Mouse (Mus musculus) limb, embryonic 12.5 days (tissue): ENCODE data around the gene Gm49673. TPM values are rescaled to one million over a fixed set of nuclear protein-coding genes. Genes with fewer than 3 reads are reported as not detected.
"Not testable (repeated sequence)": the region's sequence is repeated elsewhere in the genome, so short reads cannot be mapped to it uniquely, and the experiment has no call there.

ENCODE experiments used
- ATAC-seq: fragments of 200-750 bp; cut with Nextera tagmentation; 2 replicates; pipeline ENCODE4 v1.8.0; 2017; ENCODE audit warnings: low read depth, moderate TSS enrichment; ENCODE audit not compliant: insufficient number of reproducible peaks, insufficient read depth, low FRiP score, low TSS enrichment
- H3K27ac ChIP-seq: fragments of 300-500 bp; sonication (generic); 2 replicates; pipeline ENCODE4 v1.5.1; 2016; ENCODE audit warnings: mild to moderate bottlenecking, moderate library complexity
- H3K27me3 ChIP-seq: fragments of 300-500 bp; sonication (generic); 2 replicates; pipeline ENCODE4 v1.6.1; 2016; ENCODE audit warnings: mild to moderate bottlenecking, moderate library complexity
- H3K36me3 ChIP-seq: fragments of 300-500 bp; sonication (generic); 2 replicates; pipeline ENCODE4 v1.6.1; 2016; ENCODE audit warnings: mild to moderate bottlenecking, moderate library complexity
- H3K4me1 ChIP-seq: fragments of 300-500 bp; sonication (generic); replicated peaks from 2 replicates; pipeline ENCODE4 v1.6.1; 2016
- H3K4me2 ChIP-seq: fragments of 300-500 bp; sonication (generic); 2 replicates; pipeline ENCODE4 v1.6.1; 2016; ENCODE audit warnings: mild to moderate bottlenecking, moderate library complexity
- H3K4me3 ChIP-seq: fragments of 300-500 bp; sonication (generic); replicated peaks from 2 replicates; pipeline ENCODE4 v1.5.1; 2016; ENCODE audit warnings: mild to moderate bottlenecking
- H3K9ac ChIP-seq: fragments of 300-500 bp; sonication (generic); replicated peaks from 2 replicates; pipeline ENCODE4 v1.6.1; 2016; ENCODE audit warnings: mild to moderate bottlenecking, moderate library complexity
- H3K9me3 ChIP-seq: fragments of 300-500 bp; sonication (generic); 2 replicates; pipeline ENCODE4 v1.6.1; 2016; ENCODE audit warnings: mild to moderate bottlenecking, moderate library complexity
- WGBS: fragments of 180-500 bp; shearing (Covaris S2); methylation state at CpG from one replicate; pipeline ENCODE4 v1.1.7; 2016; 5-methylcytosine and 5-hydroxymethylcytosine counted together
- polyA plus RNA-seq: library from polyadenylated mRNA; unstranded; fragments of >200 nt; fragmentation: Nextera tagmentation; extraction: Ambion mirVana; gene quantifications from 2 replicates; pipeline ENCODE4 v1.2.1, GENCODE M21; 2016

Gene Gm49673
- polyA plus RNA-seq, 1 experiment from 2014 or later, result not detected

GRCm38 (mm10) chr17:8165608-8165945, 18.0 kb upstream of the Gm49673 start:
- H3K27me3 ChIP-seq, H3K9me3 ChIP-seq, H3K4me1 ChIP-seq, ATAC-seq: not testable (repeated sequence)
- Histone ChIP-seq H3K4me3 (peak overlapping the region; percentile 51), H3K27ac (0 out of 2 replicates have a peak overlapping the region, but pooled peaks have one; percentile 56), H3K36me3 (peaks cover 17% of the 10 kb centered on the region), H3K4me2 (peak overlapping the region; percentile 50), H3K9ac (peak overlapping the region; percentile 52; the same call in 1 of the 2 replicates)
- WGBS, result under 1% methylated on average over 38 of the region's 42 CpGs

- peak within 1 kb of the TSS; percentile 51 for H3K4me3 ChIP-seq
- peaks cover 11% of the 10 kb centered on the region for H3K36me3 ChIP-seq
- 0 out of 2 replicates have a peak within 1 kb of the TSS, but pooled peaks have one; percentile 56 for H3K27ac ChIP-seq
- not testable (repeated sequence) for H3K9me3 ChIP-seq, H3K4me1 ChIP-seq, H3K27me3 ChIP-seq
- ATAC-seq, result peak; percentile 97
- peak within 1 kb of the TSS; percentile 52; the same call in 1 of the 2 replicates for H3K9ac ChIP-seq
- 1% methylated on average over 22 of the region's 55 CpGs for WGBS
- H3K4me2 ChIP-seq, result peak within 1 kb of the TSS; percentile 50
Measured at GRCm38 (mm10) chr17:8164701-8165607, 17.4 kb upstream of the Gm49673 start, which contains the start of gene Fgfr1op. Fgfr1op (plus strand) TSS chr17:8165501.

- H3K4me3 ChIP-seq, ATAC-seq, H3K9ac ChIP-seq, H3K36me3 ChIP-seq, H3K27ac ChIP-seq, H3K9me3 ChIP-seq, H3K4me2 ChIP-seq, H3K27me3 ChIP-seq, H3K4me1 ChIP-seq: not testable (repeated sequence)
- 49% methylated on average over 3 of the region's 3 CpGs for WGBS
Measured at GRCm38 (mm10) chr17:8160969-8161368, 13.4 kb upstream of the Gm49673 start.

GRCm38 (mm10) chr17:8158627-8159026, 11.0 kb upstream of the Gm49673 start:
- H3K9ac ChIP-seq, H3K4me3 ChIP-seq, H3K27me3 ChIP-seq, H3K9me3 ChIP-seq, H3K4me2 ChIP-seq, H3K4me1 ChIP-seq, H3K27ac ChIP-seq, ATAC-seq, H3K36me3 ChIP-seq: not testable (repeated sequence)
- no CpG with 5 or more reads among the region's 1 CpGs for WGBS

DNA sequence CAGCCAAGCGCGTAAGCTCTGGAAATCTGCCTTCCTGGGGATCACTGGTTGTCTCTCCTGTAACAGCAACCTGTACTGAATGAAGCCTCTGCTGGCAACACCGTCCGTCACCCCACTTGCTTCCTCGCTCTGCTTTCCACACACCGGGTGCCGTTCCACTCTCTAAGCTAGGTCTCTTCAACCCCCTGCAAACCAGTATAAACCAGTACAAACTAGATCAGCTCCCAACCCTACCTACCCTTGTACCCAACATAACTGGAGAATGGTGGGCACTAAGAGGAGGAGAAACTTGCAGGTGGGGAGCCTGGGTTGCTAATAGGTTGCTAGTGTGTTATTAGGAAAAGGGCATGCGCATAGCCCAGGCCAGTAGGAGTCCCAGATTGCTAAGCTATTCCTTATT, 8.4 kb upstream of the Gm49673 start:
- not testable (repeated sequence) for H3K27me3 ChIP-seq, H3K9ac ChIP-seq, H3K36me3 ChIP-seq, H3K9me3 ChIP-seq, H3K4me2 ChIP-seq, H3K4me3 ChIP-seq, H3K27ac ChIP-seq, ATAC-seq, H3K4me1 ChIP-seq
- 100% methylated on average over 1 of the region's 8 CpGs for WGBS

GRCm38 (mm10) chr17:8155010-8155409, 7.4 kb upstream of the Gm49673 start:
- not testable (repeated sequence) for H3K27ac ChIP-seq

GRCm38 (mm10) chr17:8146931-8147330, 657 bp downstream of the Gm49673 start:
- peak overlapping the region; percentile 63; the same call in 1 of the 2 replicates for H3K9ac ChIP-seq
- H3K27ac ChIP-seq, H3K9me3 ChIP-seq: not testable (repeated sequence)

More at GRCm38 (mm10) chr17:8155010-8155409, 7.4 kb upstream of the Gm49673 start:
- H3K9me3 ChIP-seq, H3K36me3 ChIP-seq, H3K9ac ChIP-seq, ATAC-seq, H3K4me2 ChIP-seq, H3K4me3 ChIP-seq, H3K27me3 ChIP-seq, H3K4me1 ChIP-seq: not testable (repeated sequence)
- WGBS, result 78% methylated on average over 7 of the region's 7 CpGs

DNA sequence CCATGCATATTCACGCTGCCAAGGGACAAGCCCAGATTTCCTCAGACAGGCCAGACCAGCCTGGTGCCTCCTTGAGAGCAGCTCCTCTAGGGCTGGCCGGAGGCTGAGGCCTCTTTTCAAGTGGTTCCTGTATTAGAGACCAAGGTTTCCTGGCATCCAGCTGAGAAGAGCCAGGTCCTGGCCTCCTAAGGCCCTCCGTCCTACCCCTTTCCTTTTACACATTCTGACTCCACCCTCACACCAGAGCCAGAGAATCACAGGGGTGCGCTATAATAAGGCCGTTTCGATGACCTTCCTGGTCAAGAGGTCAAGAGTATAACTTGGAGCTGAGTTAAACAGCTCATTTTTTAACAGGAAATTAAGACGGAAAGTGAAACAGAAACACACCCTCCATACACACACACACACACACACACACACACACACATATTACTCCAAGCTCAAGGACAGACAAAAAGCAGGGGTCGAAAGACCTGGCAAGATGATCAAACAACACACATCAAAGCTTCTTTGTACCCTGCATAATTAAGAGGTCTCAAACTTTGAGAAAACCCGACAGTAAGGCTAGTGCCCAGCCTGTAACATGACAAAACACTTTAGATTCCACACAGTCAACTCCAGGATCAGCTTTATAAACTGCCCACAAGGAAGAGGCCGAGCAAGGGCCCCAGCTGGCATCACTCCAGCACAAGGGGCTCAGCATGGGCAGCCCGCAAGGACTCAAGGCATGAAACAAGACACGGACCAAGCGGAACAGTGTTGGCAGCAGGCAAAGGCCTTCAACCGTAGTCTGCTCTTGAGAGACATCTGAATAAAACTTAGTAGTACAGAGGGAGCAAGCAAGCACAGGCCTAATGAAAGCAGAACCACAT, 3.5 kb downstream of the Gm49673 start:
- not testable (repeated sequence) for H3K9ac ChIP-seq, H3K4me3 ChIP-seq, H3K4me2 ChIP-seq, ATAC-seq, H3K27ac ChIP-seq, H3K4me1 ChIP-seq, H3K27me3 ChIP-seq, H3K36me3 ChIP-seq, H3K9me3 ChIP-seq
- WGBS, result 45% methylated on average over 10 of the region's 14 CpGs

More at GRCm38 (mm10) chr17:8146931-8147330, 657 bp downstream of the Gm49673 start:
- WGBS, result 18% methylated on average over 5 of the region's 5 CpGs
- Histone ChIP-seq H3K4me2 (peak overlapping the region; percentile 53), H3K4me3 (peak overlapping the region; percentile 52)
- not testable (repeated sequence) for H3K36me3 ChIP-seq, H3K27me3 ChIP-seq, H3K4me1 ChIP-seq
- ATAC-seq, result peak; percentile 14; the same call in 1 of the 2 replicates

GRCm38 (mm10) chr17:8140210-8140609, 7.4 kb downstream of the Gm49673 start:
- H3K27ac ChIP-seq, H3K36me3 ChIP-seq, H3K9me3 ChIP-seq, ATAC-seq, H3K4me1 ChIP-seq, H3K4me2 ChIP-seq, H3K9ac ChIP-seq, H3K4me3 ChIP-seq, H3K27me3 ChIP-seq: not testable (repeated sequence)
- 92% methylated on average over 3 of the region's 3 CpGs for WGBS

GRCm38 (mm10) chr17:8138116-8138515, 9.5 kb downstream of the Gm49673 start:
- not testable (repeated sequence) for H3K9ac ChIP-seq, ATAC-seq, H3K27ac ChIP-seq, H3K4me2 ChIP-seq, H3K4me1 ChIP-seq, H3K4me3 ChIP-seq, H3K27me3 ChIP-seq, H3K9me3 ChIP-seq, H3K36me3 ChIP-seq
- 98% methylated on average over 5 of the region's 5 CpGs for WGBS

GRCm38 (mm10) chr17:8130849-8131248, 16.7 kb downstream of the Gm49673 start:
- not testable (repeated sequence) for ATAC-seq, H3K9ac ChIP-seq, H3K4me1 ChIP-seq, H3K27ac ChIP-seq, H3K4me2 ChIP-seq, H3K36me3 ChIP-seq, H3K27me3 ChIP-seq, H3K4me3 ChIP-seq, H3K9me3 ChIP-seq
- WGBS, result no CpG with 5 or more reads among the region's 6 CpGs
